Mouse (Mus musculus): ENCODE measurements around the gene Bcl9. TPM values are rescaled to one million over a fixed set of nuclear protein-coding genes. Genes with fewer than 3 reads are reported as not detected.

Gene Bcl9
- polyA plus RNA-seq, 1 experiment from 2014 or later, result 46.2 TPM

DNA sequence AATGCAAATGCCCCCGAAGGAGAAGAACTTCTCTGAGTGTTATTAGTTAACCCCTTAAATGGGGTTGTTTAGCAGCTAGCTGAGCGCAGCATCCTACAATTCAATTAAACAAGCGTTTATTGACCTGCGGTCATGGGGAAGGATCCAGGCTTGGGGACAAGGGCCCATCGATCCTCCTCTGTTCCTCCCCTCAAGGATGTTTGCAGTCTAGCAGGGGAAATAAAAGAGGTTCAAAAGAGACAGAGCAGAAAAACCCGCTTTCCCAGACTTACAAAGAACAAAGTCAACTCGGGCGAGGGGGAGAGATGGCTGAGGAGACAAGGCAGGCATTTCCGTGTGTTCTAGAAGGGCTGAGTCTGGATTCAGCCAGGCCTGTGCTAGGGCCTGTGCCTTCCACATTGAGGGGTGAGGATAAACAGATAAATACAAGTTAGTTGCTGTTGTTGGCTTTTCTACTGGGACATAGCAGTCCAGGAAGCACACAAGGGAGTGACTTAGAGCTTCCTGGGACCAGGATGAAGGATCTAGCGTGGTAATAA is 55.0 kb downstream of the Bcl9 start:
- peak overlapping the region; percentile 60; the same call in 1 of the 2 replicates for H3K27ac ChIP-seq
- peak; percentile 75 for ATAC-seq
- no peaks in the 10 kb centered on the region for H3K9me3 ChIP-seq
- H3K4me2 ChIP-seq (replicated peaks), result no peak overlapping the region
- H3K27me3 ChIP-seq (replicated peaks), result no peaks in the 10 kb centered on the region
- H3K36me3 ChIP-seq, result no peaks in the 10 kb centered on the region
- no peak overlapping the region for H3K4me3 ChIP-seq (replicated peaks)
- H3K4me1 ChIP-seq (replicated peaks), result no peaks in the 10 kb centered on the region; the same call in 1 of the 2 replicates
- 45% methylated on average over 10 of the region's 10 CpGs for WGBS
- no peak overlapping the region for H3K9ac ChIP-seq

- Histone ChIP-seq H3K4me2 (replicated peaks) (no peak overlapping the region), H3K4me3 (replicated peaks) (no peak overlapping the region), H3K4me1 (replicated peaks) (no peaks in the 10 kb centered on the region; the same call in 1 of the 2 replicates), H3K9ac (no peak overlapping the region), H3K27ac (no peak overlapping the region), H3K9me3 (no peaks in the 10 kb centered on the region), H3K27me3 (replicated peaks) (no peaks in the 10 kb centered on the region), H3K36me3 (no peaks in the 10 kb centered on the region)
- no peak for ATAC-seq
- 64% methylated on average over 6 of the region's 6 CpGs for WGBS
These were observed 55.9 kb downstream of the Bcl9 start for GRCm38 (mm10) chr3:97241826-97242225.

GRCm38 (mm10) chr3:97239793-97240192 is 57.9 kb downstream of the Bcl9 start:
- no peak overlapping the region for H3K9ac ChIP-seq
- ATAC-seq, result no peak
- 93% methylated on average over 6 of the region's 6 CpGs for WGBS
- H3K4me2 ChIP-seq (replicated peaks), result no peak overlapping the region
- H3K36me3 ChIP-seq, result no peaks in the 10 kb centered on the region
- no peak overlapping the region for H3K27ac ChIP-seq
- H3K4me1 ChIP-seq (replicated peaks), result no peaks in the 10 kb centered on the region; the same call in 1 of the 2 replicates
- no peaks in the 10 kb centered on the region for H3K9me3 ChIP-seq
- H3K27me3 ChIP-seq (replicated peaks), result no peaks in the 10 kb centered on the region
- H3K4me3 ChIP-seq (replicated peaks), result no peak overlapping the region

DNA sequence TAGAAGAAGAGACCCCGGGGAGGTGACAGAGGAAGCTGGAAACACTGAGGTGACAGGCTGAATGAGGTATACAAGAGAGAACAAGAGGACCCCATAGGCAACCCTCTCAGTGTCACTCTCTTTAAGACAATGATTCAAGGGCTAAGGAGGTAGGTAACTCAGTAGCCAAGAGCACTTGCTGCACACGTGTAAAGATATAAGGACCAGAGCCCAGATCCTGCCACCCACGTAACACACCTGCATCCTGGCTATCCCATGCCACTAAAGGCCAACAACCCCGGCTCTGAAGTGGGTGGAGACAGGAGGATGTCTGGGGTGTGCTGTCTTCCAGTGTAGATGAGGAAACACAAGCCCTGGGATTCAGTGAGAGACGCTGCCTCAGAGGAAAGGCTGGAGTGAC is 58.4 kb downstream of the Bcl9 start:
- Histone ChIP-seq H3K9me3 (no peaks in the 10 kb centered on the region), H3K27me3 (replicated peaks) (no peaks in the 10 kb centered on the region), H3K36me3 (no peaks in the 10 kb centered on the region), H3K9ac (no peak overlapping the region), H3K4me3 (replicated peaks) (no peak overlapping the region), H3K4me2 (replicated peaks) (no peak overlapping the region), H3K4me1 (replicated peaks) (no peaks in the 10 kb centered on the region; the same call in 1 of the 2 replicates), H3K27ac (no peak overlapping the region)
- no peak for ATAC-seq
- 87% methylated on average over 5 of the region's 5 CpGs for WGBS

GRCm38 (mm10) chr3:97238521-97238920 is 59.2 kb downstream of the Bcl9 start:
- Histone ChIP-seq H3K9me3 (no peaks in the 10 kb centered on the region), H3K27ac (no peak overlapping the region), H3K4me2 (replicated peaks) (no peak overlapping the region), H3K27me3 (replicated peaks) (no peaks in the 10 kb centered on the region), H3K4me3 (replicated peaks) (no peak overlapping the region), H3K4me1 (replicated peaks) (no peaks in the 10 kb centered on the region; the same call in 1 of the 2 replicates), H3K9ac (no peak overlapping the region), H3K36me3 (no peaks in the 10 kb centered on the region)
- WGBS, result 89% methylated on average over 2 of the region's 2 CpGs
- no peak for ATAC-seq

GRCm38 (mm10) chr3:97237403-97237802 is 60.3 kb downstream of the Bcl9 start:
- 87% methylated on average over 2 of the region's 2 CpGs for WGBS
- no peaks in the 10 kb centered on the region for H3K36me3 ChIP-seq

DNA sequence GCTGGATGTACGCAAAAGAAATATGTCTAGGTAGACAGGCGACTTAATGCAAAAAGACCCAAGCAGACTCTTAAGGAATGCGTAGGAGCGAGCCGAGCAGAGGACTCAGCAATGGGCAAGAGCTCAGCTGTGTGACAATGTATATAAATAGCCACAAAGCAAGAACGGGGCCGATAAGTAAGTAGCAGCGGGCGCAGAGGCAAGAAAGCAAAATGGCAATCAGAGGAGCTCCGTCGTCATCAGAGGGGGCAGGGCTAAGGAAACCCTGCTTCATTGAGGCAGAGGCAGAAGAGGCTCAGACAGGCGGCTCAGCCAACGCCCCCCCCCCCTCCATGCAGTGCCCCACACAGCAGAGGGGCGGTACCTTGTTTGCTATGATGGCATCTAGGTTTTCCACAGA is 62.9 kb downstream of the Bcl9 start:
- Histone ChIP-seq H3K4me1 (replicated peaks) (no peaks in the 10 kb centered on the region), H3K4me3 (replicated peaks) (no peak overlapping the region), H3K4me2 (replicated peaks) (no peak overlapping the region), H3K27me3 (replicated peaks) (no peaks in the 10 kb centered on the region), H3K27ac (no peak overlapping the region), H3K9ac (no peak overlapping the region), H3K36me3 (no peaks in the 10 kb centered on the region), H3K9me3 (no peaks in the 10 kb centered on the region)
- ATAC-seq, result 0 out of 2 replicates have a peak, but pooled peaks have one; percentile 24
- WGBS, result 83% methylated on average over 14 of the region's 14 CpGs

More at GRCm38 (mm10) chr3:97237403-97237802, 60.3 kb downstream of the Bcl9 start:
- Histone ChIP-seq H3K9me3 (no peaks in the 10 kb centered on the region), H3K27ac (no peak overlapping the region), H3K4me1 (replicated peaks) (no peaks in the 10 kb centered on the region), H3K9ac (no peak overlapping the region), H3K4me2 (replicated peaks) (no peak overlapping the region), H3K4me3 (replicated peaks) (no peak overlapping the region), H3K27me3 (replicated peaks) (no peaks in the 10 kb centered on the region)
- no peak for ATAC-seq

DNA sequence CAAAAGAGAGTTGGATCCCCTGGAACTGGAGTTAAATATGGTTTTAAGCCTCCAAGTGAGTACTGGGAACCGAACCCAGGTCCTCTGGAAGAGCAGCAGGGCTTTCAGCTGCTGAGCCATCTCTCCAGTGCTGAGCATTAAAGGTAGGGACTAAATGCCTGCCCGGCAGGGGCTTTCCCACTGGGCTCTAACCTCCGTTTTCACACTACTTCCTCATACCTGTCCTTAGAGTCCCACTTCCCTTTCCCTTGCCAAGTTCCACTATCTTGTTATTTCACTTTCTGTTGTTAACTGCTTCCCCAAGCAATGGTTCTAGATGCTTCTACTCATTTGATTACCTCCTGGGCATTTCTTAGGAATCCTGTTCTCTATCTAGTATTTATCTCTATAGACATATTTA is 65.4 kb downstream of the Bcl9 start:
- no peak for ATAC-seq
- peaks cover 7% of the 10 kb centered on the region; the same call in 1 of the 2 replicates for H3K4me1 ChIP-seq (replicated peaks)
- H3K4me3 ChIP-seq (replicated peaks), result no peak overlapping the region
- H3K9me3 ChIP-seq, result no peaks in the 10 kb centered on the region
- H3K27ac ChIP-seq, result no peak overlapping the region
- no peaks in the 10 kb centered on the region for H3K27me3 ChIP-seq (replicated peaks)
- no peaks in the 10 kb centered on the region for H3K36me3 ChIP-seq
- 72% methylated on average over 3 of the region's 3 CpGs for WGBS
- no peak overlapping the region for H3K9ac ChIP-seq
- H3K4me2 ChIP-seq (replicated peaks), result no peak overlapping the region

DNA sequence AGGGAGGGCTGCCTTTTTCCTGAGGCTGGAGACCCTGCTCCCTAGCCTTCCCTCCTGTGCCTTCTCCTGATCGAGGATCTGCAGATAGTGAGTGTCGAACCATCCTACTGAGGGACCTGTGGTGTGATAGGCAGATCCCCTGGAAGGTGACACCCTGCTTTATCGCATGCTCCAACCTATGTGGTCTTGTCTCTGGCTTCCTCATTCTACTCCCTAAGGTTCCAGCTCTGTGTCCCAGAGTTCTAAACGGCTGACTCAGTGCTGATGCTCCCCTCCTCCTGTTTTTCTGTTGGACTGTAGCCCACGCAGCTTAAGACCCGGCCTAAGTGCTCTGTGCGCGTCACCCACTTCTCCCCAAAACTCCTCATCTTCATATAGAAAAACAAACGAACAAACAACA is 65.9 kb downstream of the Bcl9 start:
- H3K27me3 ChIP-seq (replicated peaks), result no peaks in the 10 kb centered on the region
- no peak overlapping the region for H3K4me2 ChIP-seq (replicated peaks)
- ATAC-seq, result no peak
- H3K4me3 ChIP-seq (replicated peaks), result no peak overlapping the region
- no peak overlapping the region for H3K27ac ChIP-seq
- H3K36me3 ChIP-seq, result no peaks in the 10 kb centered on the region
- peaks cover 8% of the 10 kb centered on the region; the same call in 1 of the 2 replicates for H3K4me1 ChIP-seq (replicated peaks)
- 84% methylated on average over 9 of the region's 9 CpGs for WGBS
- no peaks in the 10 kb centered on the region for H3K9me3 ChIP-seq
- no peak overlapping the region for H3K9ac ChIP-seq

DNA sequence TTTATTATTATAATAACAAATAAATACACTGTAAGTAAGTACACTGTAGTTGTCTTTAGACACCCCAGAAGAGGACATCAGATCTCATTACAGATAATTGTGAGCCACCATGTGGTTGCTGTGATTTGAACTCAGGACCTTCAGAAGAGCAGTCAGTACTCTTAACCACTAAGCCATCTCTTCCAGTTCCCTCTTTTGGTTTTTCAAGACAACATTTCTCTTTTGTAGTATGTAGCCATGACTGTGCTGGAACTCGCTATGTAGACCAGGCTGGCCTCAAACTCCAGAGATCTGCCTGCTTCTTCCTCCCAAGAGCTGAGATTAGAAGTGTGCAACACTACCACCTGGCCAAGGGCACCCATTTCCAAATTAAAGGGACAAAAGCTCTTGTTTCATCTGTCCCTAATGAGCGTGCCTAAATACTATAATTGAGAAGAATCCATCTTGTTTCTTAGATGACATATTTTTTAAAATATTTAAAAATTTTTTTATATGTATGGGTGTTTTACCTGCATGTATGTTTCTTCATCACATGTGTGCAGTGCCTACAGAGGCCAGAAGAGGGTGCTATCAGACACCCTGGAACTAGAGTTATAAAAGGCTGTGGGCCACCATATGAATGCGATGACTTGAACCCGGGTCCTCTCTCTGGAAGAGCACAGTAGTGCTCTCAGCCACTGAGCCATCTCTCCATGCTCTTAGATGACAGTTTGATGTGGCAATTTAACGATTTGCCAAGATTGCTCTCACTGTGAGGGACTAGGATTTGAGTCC is 66.9 kb downstream of the Bcl9 start:
- Histone ChIP-seq H3K36me3 (no peaks in the 10 kb centered on the region), H3K4me2 (replicated peaks) (no peak overlapping the region), H3K27me3 (replicated peaks) (no peaks in the 10 kb centered on the region), H3K9me3 (no peaks in the 10 kb centered on the region), H3K27ac (no peak overlapping the region), H3K9ac (no peak overlapping the region), H3K4me1 (replicated peaks) (peaks cover 17% of the 10 kb centered on the region), H3K4me3 (replicated peaks) (no peak overlapping the region)
- 97% methylated on average over 5 of the region's 5 CpGs for WGBS
- no peak for ATAC-seq

DNA sequence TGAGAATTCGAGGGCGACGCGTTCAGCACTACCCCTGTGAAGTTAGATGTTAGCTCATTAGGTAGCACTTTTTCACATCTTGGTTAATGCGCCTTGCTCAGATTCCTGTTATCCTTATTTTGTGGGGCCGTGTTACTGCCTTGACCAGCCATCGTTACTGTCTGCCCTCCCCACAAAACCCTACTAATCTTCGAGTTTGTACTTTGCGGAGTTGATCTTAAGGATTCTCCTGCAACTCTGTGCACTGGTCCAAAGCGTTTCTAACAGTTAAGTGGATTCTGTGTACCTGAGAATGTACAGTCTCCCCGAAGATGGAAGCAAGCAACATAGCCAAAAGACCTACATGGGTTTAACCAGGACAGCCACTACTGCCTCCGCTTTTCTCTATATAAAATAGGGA is 69.3 kb downstream of the Bcl9 start:
- H3K4me1 ChIP-seq (replicated peaks), result peaks cover 22% of the 10 kb centered on the region
- peak overlapping the region; percentile 84 for H3K4me3 ChIP-seq (replicated peaks)
- no peaks in the 10 kb centered on the region for H3K9me3 ChIP-seq
- H3K4me2 ChIP-seq (replicated peaks), result peak overlapping the region; percentile 91
- no peaks in the 10 kb centered on the region for H3K36me3 ChIP-seq
- no peaks in the 10 kb centered on the region for H3K27me3 ChIP-seq (replicated peaks)
- peak overlapping the region; percentile 66 for H3K9ac ChIP-seq
- ATAC-seq, result no peak
- WGBS, result 21% methylated on average over 12 of the region's 12 CpGs
- H3K27ac ChIP-seq, result peak overlapping the region; percentile 93

GRCm38 (mm10) chr3:97228020-97228419 is 69.7 kb downstream of the Bcl9 start:
- peak; percentile 61 for ATAC-seq
- peaks cover 25% of the 10 kb centered on the region for H3K4me1 ChIP-seq (replicated peaks)
- under 1% methylated on average over 16 of the region's 16 CpGs for WGBS
- peak overlapping the region; percentile 84 for H3K4me3 ChIP-seq (replicated peaks)
- peak overlapping the region; percentile 91 for H3K4me2 ChIP-seq (replicated peaks)
- H3K9me3 ChIP-seq, result no peaks in the 10 kb centered on the region
- peak overlapping the region; percentile 93 for H3K27ac ChIP-seq
- no peaks in the 10 kb centered on the region for H3K27me3 ChIP-seq (replicated peaks)
- peak overlapping the region; percentile 66 for H3K9ac ChIP-seq
- H3K36me3 ChIP-seq, result no peaks in the 10 kb centered on the region
